Mouse (Mus musculus): ENCODE measurements around the gene Gm49368.
"Not testable (repeated sequence)": the region's sequence is repeated elsewhere in the genome, so short reads cannot be mapped to it uniquely, and the experiment has no call there.

The Gm49368 gene

GRCm38 (mm10) chr7:128062456-128062855 is at the start of gene Gm49368, which contains the start of gene Itgam:
Gm49368 (plus strand) TSS chr7:128062683.
Itgam (plus strand) TSS chr7:128062640.
- DNase-seq, result no peak

- no peak for DNase-seq
Measured at GRCm38 (mm10) chr7:128013116-128013515, 49.4 kb upstream of the Gm49368 start.

- DNase-seq, result not testable (repeated sequence)
Measured at GRCm38 (mm10) chr7:128016134-128016533, 46.3 kb upstream of the Gm49368 start.

GRCm38 (mm10) chr7:128016650-128017049 is 45.8 kb upstream of the Gm49368 start:
- DNase-seq, result no peak

GRCm38 (mm10) chr7:128018275-128018674 is 44.2 kb upstream of the Gm49368 start:
- no peak for DNase-seq

GRCm38 (mm10) chr7:128019187-128019586 is 43.3 kb upstream of the Gm49368 start:
- DNase-seq, result no peak

GRCm38 (mm10) chr7:128022974-128023373 is 39.5 kb upstream of the Gm49368 start:
- no peak for DNase-seq

GRCm38 (mm10) chr7:128023565-128023964 is 38.9 kb upstream of the Gm49368 start:
- DNase-seq, result no peak

- no peak for DNase-seq
Measured at GRCm38 (mm10) chr7:128024364-128024763, 38.1 kb upstream of the Gm49368 start.

GRCm38 (mm10) chr7:128024932-128025331 is 37.6 kb upstream of the Gm49368 start:
- DNase-seq, result no peak

GRCm38 (mm10) chr7:128025381-128025780 is 37.1 kb upstream of the Gm49368 start:
- no peak for DNase-seq

GRCm38 (mm10) chr7:128031403-128031976 is 31.0 kb upstream of the Gm49368 start:
- peak; percentile 66 for DNase-seq

GRCm38 (mm10) chr7:128032290-128032988 is 30.0 kb upstream of the Gm49368 start:
- DNase-seq, result no peak

- DNase-seq, result no peak
Measured at GRCm38 (mm10) chr7:128032989-128033293, 29.5 kb upstream of the Gm49368 start.

GRCm38 (mm10) chr7:128033616-128034015 is 28.9 kb upstream of the Gm49368 start:
- DNase-seq, result no peak

- not testable (repeated sequence) for DNase-seq
Measured at GRCm38 (mm10) chr7:128042161-128042820, 20.2 kb upstream of the Gm49368 start.

- DNase-seq, result no peak
Measured at GRCm38 (mm10) chr7:128044142-128044785, 18.2 kb upstream of the Gm49368 start.

GRCm38 (mm10) chr7:128045640-128046039 is 16.8 kb upstream of the Gm49368 start:
- no peak for DNase-seq

- DNase-seq, result no peak
Measured at GRCm38 (mm10) chr7:128048819-128049218, 13.7 kb upstream of the Gm49368 start.

- no peak for DNase-seq
Measured at GRCm38 (mm10) chr7:128049254-128049653, 13.2 kb upstream of the Gm49368 start.

GRCm38 (mm10) chr7:128050739-128051138 is 11.7 kb upstream of the Gm49368 start:
- peak; percentile 20 for DNase-seq

GRCm38 (mm10) chr7:128053061-128053460 is 9.4 kb upstream of the Gm49368 start:
- no peak for DNase-seq

GRCm38 (mm10) chr7:128056917-128057444 is 5.5 kb upstream of the Gm49368 start:
- DNase-seq, result no peak

Measured in liver (tissue).